Mouse (Mus musculus) layer of hippocampus, adult 9-11 months (tissue): Measurements from ENCODE around the gene Pla2g4b.

Source experiments
- DNase-seq: peaks from one replicate; pipeline ENCODE4 v3.0.0; 2022

Pla2g4b gene

DNA sequence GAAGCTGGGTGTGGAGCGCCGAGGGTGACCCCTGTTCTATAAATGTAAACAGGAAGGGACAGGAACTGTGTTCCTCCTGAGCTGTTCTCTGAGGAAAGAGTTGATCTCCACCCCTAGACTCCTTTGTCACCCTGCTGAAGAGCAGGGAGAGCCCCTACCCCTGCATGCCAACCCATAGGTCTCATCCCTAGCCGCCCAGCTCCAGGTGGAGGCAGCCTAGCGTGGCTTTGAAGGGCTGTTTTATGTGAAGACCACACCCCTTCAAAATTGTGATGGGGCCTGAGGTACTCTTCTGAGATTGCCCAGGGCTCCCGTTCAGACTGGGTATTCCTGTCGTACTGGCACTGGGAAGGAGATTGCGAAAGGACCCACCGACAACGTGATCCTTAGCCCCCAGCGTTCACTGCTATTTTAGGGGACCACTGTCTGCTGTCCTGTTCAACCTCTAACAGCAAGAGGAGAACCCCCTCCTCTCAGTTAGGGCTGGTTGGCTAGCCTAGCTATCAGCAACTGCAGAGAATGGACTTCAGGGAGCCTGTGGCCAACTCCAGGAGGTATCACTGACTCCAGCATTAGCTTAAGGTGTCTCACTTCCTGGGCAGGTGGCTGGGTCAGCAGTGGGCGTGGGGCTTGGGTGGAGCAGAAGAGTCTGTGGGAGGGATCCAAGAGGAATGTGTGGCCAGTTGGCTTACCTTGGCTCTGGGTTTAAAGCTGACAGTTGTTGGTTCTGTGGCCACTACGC, at the start of gene Pla2g4b:
TSS of gene Pla2g4b (plus strand) at position 692 of the 742 bp plus-strand sequence.
- no peak for DNase-seq

DNA sequence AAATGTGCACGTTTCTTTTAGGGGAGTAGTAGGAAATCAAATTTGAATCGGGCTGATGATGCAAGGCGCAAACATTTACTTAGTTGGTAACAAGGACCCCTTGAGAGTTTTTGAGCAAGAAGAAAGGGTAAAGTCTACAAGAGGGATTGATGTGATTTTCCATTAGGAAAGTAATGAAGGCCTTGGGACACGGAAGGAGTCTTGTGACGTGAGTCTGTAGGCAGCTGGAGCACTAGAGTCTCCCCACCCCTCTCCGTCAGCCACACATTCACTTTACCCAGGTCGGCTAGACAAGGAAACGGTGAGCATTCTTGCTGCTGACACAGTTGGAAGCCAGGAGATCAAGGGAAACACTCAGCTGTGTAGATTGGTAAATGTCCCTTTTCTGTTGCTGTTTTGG, 47.3 kb upstream of the Pla2g4b start:
- DNase-seq, result no peak

DNA sequence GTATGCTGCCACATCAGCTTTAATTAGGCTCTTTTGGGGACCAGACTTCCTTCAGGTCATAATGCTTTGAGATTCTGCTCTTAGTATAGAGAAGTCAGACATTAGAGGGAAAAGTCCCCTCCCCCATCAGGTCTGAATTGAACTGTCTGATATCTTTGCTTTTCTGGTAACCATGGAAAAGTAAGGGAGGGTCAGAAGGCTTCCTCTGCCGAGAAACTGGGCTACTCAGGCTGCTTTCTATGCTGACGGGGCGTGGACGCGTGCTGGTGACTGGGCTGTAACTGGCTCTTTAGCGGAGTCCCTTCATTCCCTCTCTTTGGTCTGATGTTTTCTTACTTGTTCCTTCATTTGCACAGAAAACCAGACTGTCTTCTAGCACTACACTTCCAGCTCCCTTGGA, 46.8 kb upstream of the Pla2g4b start:
- no peak for DNase-seq

DNA sequence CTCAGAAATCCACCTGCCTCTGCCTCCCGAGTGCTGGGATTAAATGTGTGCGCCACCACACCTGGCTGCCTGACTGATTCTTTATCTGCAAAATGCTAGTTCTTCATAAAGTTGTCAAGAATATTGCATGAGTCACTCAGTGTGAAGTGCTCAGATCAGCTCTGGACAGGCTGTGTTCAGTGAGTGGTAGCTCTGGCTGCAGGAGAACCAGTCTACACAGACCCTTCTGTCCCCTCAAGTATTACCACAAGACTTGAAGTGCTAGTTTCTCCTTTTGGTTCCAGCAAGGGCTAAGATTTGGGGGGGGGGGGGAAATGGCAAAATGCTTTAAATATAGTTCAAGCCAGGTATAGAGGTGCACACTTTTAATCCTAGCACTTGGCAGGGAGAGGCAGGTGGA, 45.8 kb upstream of the Pla2g4b start:
- DNase-seq, result no peak

DNA sequence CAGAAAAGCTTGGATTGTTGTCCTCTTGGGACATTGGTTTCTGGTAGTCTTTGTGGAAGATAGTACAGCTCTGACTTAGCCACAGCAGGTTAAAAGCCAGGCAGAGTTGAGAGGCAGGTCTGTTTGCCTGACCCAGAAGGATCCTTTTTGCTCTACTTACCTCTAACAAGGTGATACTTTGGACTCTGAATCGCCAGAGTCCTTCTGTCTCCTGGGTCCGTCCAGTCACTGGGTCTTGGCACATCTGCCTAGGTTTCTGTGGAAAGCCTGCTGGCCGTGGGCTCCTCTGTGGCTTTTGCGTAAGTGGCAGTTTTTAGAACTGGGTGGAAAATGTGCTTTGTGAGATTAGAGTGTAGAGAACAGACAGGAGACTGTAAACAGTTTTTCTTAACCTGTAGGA, 44.3 kb upstream of the Pla2g4b start:
- DNase-seq, result no peak

DNA sequence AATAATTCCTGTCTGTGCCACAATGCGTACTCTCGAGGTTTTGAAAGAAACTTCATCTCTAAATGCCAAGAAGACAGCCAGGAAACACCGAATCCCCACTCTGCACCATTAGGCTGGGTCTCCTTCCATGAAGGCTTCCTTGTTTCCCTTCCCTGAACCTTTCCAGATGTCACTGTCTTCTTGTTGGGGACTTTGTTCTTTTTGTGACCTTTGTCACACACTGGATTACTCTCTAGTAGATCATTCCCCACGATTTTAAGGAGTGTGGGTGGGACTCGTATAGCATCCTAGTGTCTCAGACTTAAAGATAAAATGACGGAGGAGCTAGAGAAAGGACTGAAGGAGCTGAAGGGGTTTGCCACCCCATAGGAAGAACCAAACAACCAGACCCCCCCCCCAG, 42.3 kb upstream of the Pla2g4b start:
- DNase-seq, result no peak

DNA sequence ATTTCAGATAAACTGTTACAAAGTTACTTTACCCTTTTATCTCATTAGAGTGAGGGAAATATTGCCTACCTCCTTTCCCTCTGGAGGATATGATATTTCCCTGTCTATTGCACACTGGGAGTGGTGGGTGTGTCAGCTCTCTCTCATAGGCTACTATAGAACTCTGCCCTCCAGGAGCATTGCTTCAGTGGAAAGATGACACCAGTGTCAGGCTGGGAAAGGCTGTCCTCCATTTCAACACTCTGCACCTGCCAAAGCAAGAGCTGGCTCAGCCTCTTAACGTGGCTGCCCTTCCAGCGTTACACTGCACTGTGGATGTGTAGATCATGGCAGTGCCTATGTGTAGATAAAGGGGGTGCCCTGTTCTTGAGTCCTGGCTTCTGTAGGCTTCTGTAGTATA, 40.9 kb upstream of the Pla2g4b start:
- no peak for DNase-seq

DNA sequence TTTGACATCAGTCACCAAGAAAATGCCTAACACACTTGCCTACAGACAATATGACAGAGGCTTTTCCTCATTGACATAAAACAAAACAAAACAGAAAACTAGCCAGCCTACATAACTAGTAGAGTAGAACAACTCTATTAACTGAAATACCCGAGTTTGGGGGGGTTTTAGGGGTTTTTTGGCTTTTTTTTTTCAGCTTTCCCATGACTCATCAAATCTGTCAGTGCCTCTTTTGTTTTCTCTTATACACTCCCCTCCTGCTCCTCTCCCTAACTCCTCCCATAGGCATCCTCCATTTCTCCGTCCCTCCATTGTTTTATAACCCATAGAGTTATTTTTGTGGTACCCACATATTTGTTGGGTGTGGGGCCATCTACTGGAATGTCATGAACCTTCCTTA, 39.7 kb upstream of the Pla2g4b start:
- no peak for DNase-seq

DNA sequence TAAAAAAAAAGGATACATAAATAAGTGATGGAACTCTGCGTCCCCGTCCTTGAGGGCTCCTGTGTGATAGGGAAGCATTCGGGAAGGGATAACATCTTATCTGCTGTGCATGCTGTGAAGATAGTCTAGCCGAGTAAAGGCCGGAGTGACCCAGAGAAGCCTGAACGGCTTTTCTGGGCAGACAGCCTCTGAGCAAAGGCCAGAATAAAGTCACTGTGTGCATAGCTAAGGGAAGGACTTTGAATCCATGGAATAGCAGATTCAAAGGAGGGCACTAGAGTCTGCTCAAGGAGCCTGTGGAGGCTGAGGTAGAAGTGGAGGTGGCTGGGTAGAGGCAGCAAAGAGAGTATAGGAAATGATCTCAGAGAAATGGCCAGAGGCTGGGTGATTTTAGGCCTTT, 38.4 kb upstream of the Pla2g4b start:
- no peak for DNase-seq

DNA sequence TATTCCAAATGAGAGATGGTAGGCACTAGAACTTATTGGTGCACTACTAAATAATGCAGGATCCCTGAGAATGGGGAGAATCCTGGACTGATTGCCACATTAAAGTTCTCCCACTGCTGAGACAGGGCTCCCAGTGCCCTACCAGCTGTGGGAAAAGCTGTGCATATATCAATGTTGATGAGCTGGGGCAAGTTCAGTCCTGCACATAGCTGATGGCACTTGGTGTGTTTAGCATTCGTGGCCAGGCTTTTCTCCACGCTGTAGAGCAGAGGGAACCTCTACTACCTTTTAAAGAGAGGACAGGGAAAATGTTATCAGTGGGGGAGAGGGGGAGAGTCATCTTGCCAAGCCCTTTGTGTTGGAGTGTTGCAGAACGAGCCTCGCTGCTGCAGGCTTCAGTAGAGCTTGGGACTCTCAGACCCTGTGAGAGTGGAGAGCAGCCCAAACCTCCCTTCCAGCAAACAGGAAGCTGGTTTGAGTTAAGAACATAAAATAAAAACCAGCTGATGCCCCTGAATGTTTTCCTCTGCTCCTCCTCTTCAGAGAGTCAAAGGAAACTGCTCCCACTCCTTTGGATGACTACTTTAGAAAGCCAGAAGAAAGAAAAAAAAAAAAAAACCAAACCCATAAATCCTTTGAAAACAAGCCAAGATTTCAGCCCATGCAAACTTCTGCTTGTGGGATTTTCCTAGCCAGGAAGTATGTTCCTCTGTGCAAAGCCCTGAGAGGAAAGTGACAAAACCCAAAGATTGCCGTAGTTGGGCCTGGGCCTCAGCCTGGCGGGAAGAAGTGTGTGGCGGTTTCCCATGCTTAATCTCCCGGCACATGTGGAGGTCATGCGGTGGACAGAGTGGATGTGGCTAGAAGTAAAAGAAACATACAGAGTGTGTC, 37.6 kb upstream of the Pla2g4b start:
- no peak for DNase-seq

DNA sequence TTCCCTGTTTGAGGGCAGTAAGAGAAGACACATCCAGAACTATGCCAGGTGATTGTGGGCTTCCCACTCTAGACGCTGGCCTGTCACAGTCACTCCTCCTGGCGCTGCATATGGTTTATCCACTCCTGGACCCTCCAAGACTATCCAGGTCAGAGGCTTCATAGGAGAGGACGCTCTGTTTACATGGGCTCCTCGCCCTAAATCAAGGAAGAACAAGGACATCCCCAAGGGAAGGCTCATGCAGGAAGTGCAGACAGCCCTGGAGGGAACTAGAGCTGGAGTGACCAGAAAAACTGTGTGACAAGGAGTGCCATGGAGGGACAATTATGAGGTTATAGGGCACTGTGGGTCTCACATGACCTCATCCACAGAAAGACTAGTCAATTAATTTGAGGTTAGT, 35.9 kb upstream of the Pla2g4b start:
- DNase-seq, result no peak

DNA sequence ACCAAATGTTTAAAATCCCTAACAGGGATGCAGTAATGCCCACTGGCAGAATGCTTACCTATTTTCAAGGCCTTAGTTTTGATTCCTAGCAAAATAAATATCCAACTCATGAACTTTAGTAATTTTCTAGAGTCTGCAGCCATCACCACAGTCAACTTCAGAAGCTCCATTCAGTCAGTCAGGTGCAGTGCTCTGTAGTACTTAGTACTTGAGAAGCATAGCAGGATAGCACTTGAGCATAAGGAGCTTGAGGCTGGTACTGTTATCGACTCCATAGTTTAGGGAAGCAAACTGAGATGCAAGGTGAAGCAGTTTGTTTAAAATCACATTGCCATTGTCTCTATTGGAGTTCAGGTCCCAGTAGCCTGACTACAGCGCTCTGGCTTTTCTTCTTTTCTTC, 33.5 kb upstream of the Pla2g4b start:
- DNase-seq, result no peak

DNA sequence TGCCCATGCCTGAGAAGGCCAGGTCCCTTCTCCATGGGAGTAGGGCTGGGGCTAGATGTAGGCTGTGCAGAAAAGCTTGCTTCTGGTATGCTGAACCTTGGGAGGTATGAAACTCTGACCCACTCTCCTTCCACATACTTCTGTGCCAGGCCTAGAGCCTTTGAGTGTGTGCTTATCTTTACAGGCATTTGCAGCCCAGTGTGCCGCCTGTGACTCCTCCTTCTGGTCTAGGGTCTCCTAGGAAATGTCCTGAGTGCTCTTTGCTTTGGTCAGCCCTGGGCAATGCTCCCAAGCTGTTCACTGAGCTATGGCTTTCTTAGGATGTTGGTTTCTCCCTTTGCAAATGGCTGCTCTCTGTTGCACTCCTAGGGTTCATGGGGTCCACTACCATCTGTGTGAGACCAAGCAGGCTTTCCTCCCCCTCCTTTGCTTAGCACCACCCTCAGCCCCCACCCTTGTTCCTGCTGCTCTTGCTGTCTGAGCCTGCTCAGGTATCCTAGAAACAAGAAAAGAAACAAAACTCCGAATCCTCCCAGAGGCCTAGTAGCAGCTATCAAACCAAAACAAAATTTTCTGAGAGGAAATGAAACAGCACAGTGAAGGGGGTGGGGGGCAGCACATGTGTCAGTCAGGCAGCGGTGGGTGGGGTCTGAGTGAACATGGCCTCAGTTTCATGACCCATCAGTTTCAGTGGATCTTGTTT, 32.2 kb upstream of the Pla2g4b start:
- no peak for DNase-seq

DNA sequence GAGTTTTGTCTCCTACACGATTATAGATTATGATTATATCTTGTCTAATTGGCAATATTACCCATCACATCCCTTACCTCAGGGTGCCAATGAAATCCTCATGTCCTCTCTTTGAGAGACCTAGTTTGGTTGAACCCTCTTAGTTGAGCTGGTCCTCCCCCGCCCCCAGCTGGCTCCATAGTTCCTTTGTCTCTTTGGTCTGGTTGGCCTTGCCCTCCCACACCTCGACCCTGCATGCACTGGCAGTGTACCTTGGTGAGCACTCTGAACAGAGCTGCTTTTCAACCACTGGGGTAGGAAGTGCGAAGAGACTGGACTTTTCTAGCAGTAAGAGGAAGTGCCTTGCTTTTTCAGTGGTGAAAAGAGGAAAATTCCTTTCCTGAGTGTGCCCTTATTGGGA, 31.3 kb upstream of the Pla2g4b start:
- no peak for DNase-seq

DNA sequence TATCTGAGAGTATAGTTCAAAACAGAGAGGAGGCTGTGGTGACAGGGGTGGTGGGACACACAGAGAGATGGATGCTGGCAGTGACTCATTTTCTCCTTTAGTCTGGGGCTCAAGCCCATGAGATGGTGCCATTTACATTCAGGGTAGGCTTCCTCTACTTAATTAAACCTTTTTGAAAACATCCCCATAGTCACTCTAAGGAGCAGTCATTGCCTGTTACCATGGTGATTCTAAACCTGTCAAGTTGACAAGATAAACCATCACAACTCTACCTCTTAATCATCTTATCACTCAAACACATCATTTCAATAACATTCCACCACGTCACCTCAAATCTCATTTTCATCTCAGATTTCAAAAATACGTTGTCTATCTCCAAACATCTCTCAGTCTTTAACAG, 29.2 kb upstream of the Pla2g4b start:
- no peak for DNase-seq

DNA sequence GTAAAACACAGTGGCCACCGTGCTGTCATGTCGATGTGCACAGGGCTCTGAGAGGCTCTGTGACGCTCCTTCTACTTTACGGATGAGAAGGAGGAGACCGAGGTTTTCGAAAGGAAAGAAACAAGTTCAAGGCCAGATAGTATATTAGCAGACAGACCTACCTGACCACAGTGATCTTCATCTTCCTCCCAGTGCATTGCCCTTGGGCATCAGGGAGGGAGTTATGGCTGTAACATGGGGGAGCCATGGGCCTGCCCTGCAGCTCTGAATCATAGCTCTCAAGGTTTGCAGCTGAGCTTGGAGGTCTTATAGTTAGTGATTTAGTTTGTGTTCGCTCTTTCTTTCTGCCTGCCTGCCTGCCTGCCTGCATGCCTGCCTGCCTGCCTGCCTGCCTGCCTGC, 26.5 kb upstream of the Pla2g4b start:
- DNase-seq, result no peak

DNA sequence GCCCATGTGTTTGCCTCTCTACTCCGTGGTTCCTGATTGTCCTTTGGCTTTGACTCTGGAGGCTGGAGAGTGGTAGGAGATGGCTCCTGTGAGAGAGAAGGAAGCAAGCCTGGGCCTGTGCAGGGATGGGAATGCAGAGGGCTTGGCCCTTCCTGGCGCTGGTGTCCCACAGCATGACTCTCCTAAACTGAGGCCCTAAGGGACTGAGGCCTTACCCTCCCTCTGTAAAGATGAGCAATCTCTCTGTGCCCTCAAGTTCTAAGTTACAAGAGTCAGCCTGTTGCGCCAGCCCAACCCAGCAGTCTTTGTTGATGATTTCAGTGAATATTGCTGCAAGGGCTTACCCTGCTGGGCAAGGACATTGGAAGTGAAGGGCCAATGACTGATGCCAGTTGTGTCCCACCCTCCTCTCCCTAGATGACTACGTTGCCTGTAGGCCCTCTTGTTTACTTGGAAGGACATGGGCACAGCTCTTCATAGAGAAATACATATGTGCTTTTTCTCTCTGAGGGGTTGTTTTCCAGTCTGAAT, 25.5 kb upstream of the Pla2g4b start:
- no peak for DNase-seq

DNA sequence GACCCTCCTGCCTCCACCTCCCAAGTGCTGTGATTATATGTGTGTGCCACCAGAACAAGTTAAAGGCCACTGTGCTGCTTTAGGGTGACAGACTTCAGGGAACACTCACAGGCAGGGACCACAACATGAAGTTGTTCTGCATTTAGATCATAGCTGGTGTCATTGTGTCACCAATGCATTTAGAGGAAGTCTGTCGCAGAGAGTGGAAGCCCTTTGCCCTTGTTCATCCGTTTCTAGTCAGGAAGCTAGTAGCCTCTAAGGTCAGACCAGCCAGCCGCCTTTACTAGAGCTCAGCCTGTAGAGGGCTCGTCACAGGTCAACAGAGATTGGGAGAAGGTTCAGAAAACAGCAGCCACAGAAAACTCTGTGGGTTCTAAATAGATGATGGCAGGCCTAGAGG, 24.5 kb upstream of the Pla2g4b start:
- DNase-seq, result no peak

DNA sequence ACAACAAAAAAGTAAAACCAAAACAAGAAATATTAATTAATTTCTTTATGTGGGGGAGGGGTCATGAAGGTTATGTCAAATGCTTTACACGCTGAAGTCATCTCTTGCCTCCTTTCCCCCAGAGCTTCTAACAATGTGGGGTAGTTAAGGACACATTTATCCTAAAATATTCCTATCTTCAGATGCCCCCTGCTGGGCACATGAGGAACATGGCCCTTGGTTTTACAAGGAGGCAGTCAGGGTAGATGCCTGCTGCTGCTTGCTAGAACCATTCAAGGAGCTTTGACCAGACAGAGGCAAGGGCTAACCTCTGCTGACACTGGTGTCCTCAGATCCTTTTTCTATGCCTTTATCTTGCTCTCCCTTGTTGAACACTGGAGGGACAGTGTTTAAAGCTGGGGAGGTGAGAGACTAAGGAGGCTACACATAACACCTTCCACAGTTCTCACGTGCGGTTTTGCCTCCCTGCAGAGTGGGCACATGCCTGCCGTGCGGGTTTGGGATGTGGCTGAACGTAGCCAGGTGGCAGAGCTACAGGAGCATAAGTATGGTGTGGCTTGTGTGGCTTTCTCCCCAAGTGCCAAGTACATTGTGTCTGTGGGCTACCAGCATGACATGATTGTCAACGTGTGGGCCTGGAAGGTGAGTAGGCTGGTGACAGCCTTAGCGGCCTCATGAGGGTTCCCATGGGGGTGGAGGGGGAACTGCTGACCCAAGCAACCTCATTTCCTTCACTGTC, 21.6 kb upstream of the Pla2g4b start:
- DNase-seq, result peak; percentile 46

DNA sequence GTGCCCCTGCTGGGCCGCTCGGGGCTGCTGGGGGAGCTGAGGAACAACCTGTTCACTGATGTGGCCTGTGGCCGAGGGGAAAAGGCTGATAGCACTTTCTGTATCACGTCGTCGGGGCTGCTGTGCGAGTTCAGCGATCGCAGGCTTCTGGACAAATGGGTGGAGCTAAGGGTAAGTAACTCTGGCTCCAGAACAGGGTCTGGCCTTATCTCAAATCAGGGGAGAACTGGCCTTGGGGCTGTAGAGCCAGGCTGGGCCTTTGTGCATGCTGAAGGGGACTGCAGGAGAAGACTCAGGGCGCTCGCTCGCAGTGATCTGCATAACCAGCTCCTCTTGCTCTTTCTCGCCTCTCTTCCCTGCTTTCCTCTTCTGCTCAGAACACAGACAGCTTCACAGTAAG, 20.3 kb upstream of the Pla2g4b start:
- no peak for DNase-seq

DNA sequence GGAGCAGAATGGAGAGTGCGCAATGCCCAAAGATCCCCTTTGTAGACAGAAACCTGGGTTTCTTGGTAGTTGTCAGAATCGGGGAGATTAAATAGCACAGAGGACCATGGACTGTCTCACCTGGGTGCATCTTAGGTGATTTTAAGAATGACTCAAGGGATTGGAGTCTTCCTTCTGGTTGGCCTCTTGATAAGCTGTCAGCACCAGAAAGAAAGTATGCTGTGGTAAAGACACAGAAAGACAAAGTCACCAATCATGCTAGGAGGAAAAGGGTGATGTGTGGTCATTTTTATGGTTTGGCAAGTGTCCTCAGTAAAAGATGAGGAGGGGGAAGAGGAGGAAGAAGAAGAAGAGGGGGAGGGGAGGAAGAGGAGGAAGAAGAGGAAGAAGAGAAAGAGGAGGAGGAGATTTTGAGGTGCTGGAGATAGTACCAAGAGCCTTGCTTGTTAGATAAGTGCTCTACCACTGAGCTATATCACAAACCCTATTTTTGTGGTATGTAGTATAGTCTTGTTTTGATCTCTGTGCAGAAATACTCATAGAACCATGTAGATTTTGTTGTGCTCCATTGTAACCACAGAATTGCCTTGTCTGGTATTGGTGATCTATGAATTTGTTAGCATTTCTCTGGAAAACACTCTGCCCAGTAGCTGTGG, 19.3 kb upstream of the Pla2g4b start:
- no peak for DNase-seq

DNA sequence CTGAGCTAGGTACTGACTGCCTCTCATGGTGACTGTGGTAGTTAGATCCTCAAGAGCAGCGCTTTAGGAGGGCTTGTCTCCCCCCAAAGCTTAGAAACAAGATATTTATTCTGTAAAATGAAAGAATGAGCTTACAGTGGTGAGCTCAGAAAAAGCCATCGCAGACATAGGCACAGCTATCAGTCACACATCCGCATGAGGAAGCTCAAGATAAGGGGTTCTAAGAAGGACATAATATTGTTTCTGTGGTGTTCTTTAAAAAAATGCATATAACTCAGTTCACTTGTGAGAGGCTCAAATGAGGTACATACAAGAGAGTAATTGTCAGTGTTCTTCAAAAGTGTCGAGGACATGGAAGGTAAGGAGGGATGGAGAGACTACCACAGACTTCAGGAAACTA, 17.3 kb upstream of the Pla2g4b start:
- no peak for DNase-seq
